Mouse (Mus musculus): ENCODE data around the gene Sipa1l3. TPM values are rescaled to one million over a fixed set of nuclear protein-coding genes. Genes with fewer than 3 reads are reported as not detected.

The Sipa1l3 gene
- polyA plus RNA-seq, 1 experiment, result 44.6 TPM

GRCm38 (mm10) chr7:29491861-29492260, 26.6 kb downstream of the Sipa1l3 start:
- Histone ChIP-seq H3K36me3 (ENCODE audit: control insufficient read depth, insufficient read depth, low read length) (no peaks in the 10 kb centered on the region), H3K4me3 (ENCODE audit: insufficient read depth, low read depth, low read length) (no peak overlapping the region), H3K27ac (ENCODE audit: insufficient read depth, low read depth, low read length) (no peak overlapping the region), H3K27me3 (replicated peaks; ENCODE audit: control insufficient read depth, insufficient read depth, low read length) (no peaks in the 10 kb centered on the region), H3K4me1 (ENCODE audit: control insufficient read depth, insufficient read depth, low read length) (peaks cover 12% of the 10 kb centered on the region; the same call in 1 of the 2 replicates)
- DNase-seq, result no peak
- TF ChIP-seq POLR2A (IDR thresholded peaks at IDR 0.05; ENCODE audit: low read depth, low read length) (no peak), CTCF (conservative IDR thresholded peaks at IDR 0.05; ENCODE audit: insufficient read depth, insufficient read length, low read depth, low read length) (no peak)
- WGBS, result 71% methylated on average over 3 of the region's 3 CpGs

- 46% methylated on average over 3 of the region's 3 CpGs for WGBS
- Histone ChIP-seq H3K4me3 (ENCODE audit: insufficient read depth, low read depth, low read length) (no peak overlapping the region), H3K4me1 (ENCODE audit: control insufficient read depth, insufficient read depth, low read length) (peaks cover 8% of the 10 kb centered on the region; the same call in 1 of the 2 replicates), H3K27me3 (replicated peaks; ENCODE audit: control insufficient read depth, insufficient read depth, low read length) (no peaks in the 10 kb centered on the region), H3K36me3 (ENCODE audit: control insufficient read depth, insufficient read depth, low read length) (no peaks in the 10 kb centered on the region), H3K27ac (ENCODE audit: insufficient read depth, low read depth, low read length) (no peak overlapping the region)
- TF ChIP-seq CTCF (conservative IDR thresholded peaks at IDR 0.05; ENCODE audit: insufficient read depth, insufficient read length, low read depth, low read length), result no peak
- no peak for DNase-seq
Measured at GRCm38 (mm10) chr7:29491471-29491755, 27.0 kb downstream of the Sipa1l3 start.

GRCm38 (mm10) chr7:29490704-29491470, 27.6 kb downstream of the Sipa1l3 start:
- no peak for DNase-seq

GRCm38 (mm10) chr7:29489851-29490250, 28.6 kb downstream of the Sipa1l3 start:
- Histone ChIP-seq H3K36me3 (ENCODE audit: control insufficient read depth, insufficient read depth, low read length) (no peaks in the 10 kb centered on the region), H3K27ac (ENCODE audit: insufficient read depth, low read depth, low read length) (peak overlapping the region; percentile 26; the same call in 1 of the 2 replicates), H3K4me1 (ENCODE audit: control insufficient read depth, insufficient read depth, low read length) (0 out of 2 replicates have a peak, but pooled peaks cover 3% of the 10 kb centered on the region), H3K4me3 (ENCODE audit: insufficient read depth, low read depth, low read length) (no peak overlapping the region), H3K27me3 (replicated peaks; ENCODE audit: control insufficient read depth, insufficient read depth, low read length) (no peaks in the 10 kb centered on the region)
- TF ChIP-seq CTCF (conservative IDR thresholded peaks at IDR 0.05; ENCODE audit: insufficient read depth, insufficient read length, low read depth, low read length), result no peak
- TF ChIP-seq POLR2A (IDR thresholded peaks at IDR 0.05; ENCODE audit: low read depth, low read length), result no peak
- no peak for DNase-seq
- 60% methylated on average over 7 of the region's 7 CpGs for WGBS

More at GRCm38 (mm10) chr7:29490704-29491470, 27.6 kb downstream of the Sipa1l3 start:
- no peak overlapping the region for H3K27ac ChIP-seq (ENCODE audit: insufficient read depth, low read depth, low read length)
- no peaks in the 10 kb centered on the region for H3K27me3 ChIP-seq (replicated peaks; ENCODE audit: control insufficient read depth, insufficient read depth, low read length)
- H3K4me1 ChIP-seq (ENCODE audit: control insufficient read depth, insufficient read depth, low read length), result 0 out of 2 replicates have a peak, but pooled peaks cover 3% of the 10 kb centered on the region
- no peak overlapping the region for H3K4me3 ChIP-seq (ENCODE audit: insufficient read depth, low read depth, low read length)
- TF ChIP-seq CTCF (conservative IDR thresholded peaks at IDR 0.05; ENCODE audit: insufficient read depth, insufficient read length, low read depth, low read length), result no peak
- no peak for TF ChIP-seq POLR2A (IDR thresholded peaks at IDR 0.05; ENCODE audit: low read depth, low read length)
- WGBS, result 74% methylated on average over 8 of the region's 8 CpGs
- H3K36me3 ChIP-seq (ENCODE audit: control insufficient read depth, insufficient read depth, low read length), result no peaks in the 10 kb centered on the region

- H3K27me3 ChIP-seq (replicated peaks; ENCODE audit: control insufficient read depth, insufficient read depth, low read length), result no peaks in the 10 kb centered on the region
- H3K36me3 ChIP-seq (ENCODE audit: control insufficient read depth, insufficient read depth, low read length), result no peaks in the 10 kb centered on the region
- H3K4me1 ChIP-seq (ENCODE audit: control insufficient read depth, insufficient read depth, low read length), result 0 out of 2 replicates have a peak, but pooled peaks cover 3% of the 10 kb centered on the region
- no peak overlapping the region for H3K4me3 ChIP-seq (ENCODE audit: insufficient read depth, low read depth, low read length)
- no peak for TF ChIP-seq CTCF (conservative IDR thresholded peaks at IDR 0.05; ENCODE audit: insufficient read depth, insufficient read length, low read depth, low read length)
- TF ChIP-seq POLR2A (IDR thresholded peaks at IDR 0.05; ENCODE audit: low read depth, low read length), result no peak
- no peak for DNase-seq
- WGBS, result 33% methylated on average over 3 of the region's 3 CpGs
- H3K27ac ChIP-seq (ENCODE audit: insufficient read depth, low read depth, low read length), result no peak overlapping the region
Measured at GRCm38 (mm10) chr7:29489364-29489763, 29.1 kb downstream of the Sipa1l3 start.

- WGBS, result 78% methylated on average over 3 of the region's 3 CpGs
- H3K36me3 ChIP-seq (ENCODE audit: control insufficient read depth, insufficient read depth, low read length), result no peaks in the 10 kb centered on the region
- no peak overlapping the region for H3K4me3 ChIP-seq (ENCODE audit: insufficient read depth, low read depth, low read length)
- 0 out of 2 replicates have a peak, but pooled peaks cover 3% of the 10 kb centered on the region for H3K4me1 ChIP-seq (ENCODE audit: control insufficient read depth, insufficient read depth, low read length)
- no peak for DNase-seq
- no peak for TF ChIP-seq POLR2A (IDR thresholded peaks at IDR 0.05; ENCODE audit: low read depth, low read length)
- TF ChIP-seq CTCF (conservative IDR thresholded peaks at IDR 0.05; ENCODE audit: insufficient read depth, insufficient read length, low read depth, low read length), result no peak
- no peak overlapping the region for H3K27ac ChIP-seq (ENCODE audit: insufficient read depth, low read depth, low read length)
- H3K27me3 ChIP-seq (replicated peaks; ENCODE audit: control insufficient read depth, insufficient read depth, low read length), result no peaks in the 10 kb centered on the region
Measured at GRCm38 (mm10) chr7:29486753-29487152, 31.7 kb downstream of the Sipa1l3 start.

- no peak overlapping the region for H3K27ac ChIP-seq (ENCODE audit: insufficient read depth, low read depth, low read length)
- peaks cover 2% of the 10 kb centered on the region for H3K4me1 ChIP-seq (ENCODE audit: control insufficient read depth, insufficient read depth, low read length)
- TF ChIP-seq CTCF (conservative IDR thresholded peaks at IDR 0.05; ENCODE audit: insufficient read depth, insufficient read length, low read depth, low read length) (no peak), POLR2A (IDR thresholded peaks at IDR 0.05; ENCODE audit: low read depth, low read length) (no peak)
- DNase-seq, result no peak
- H3K36me3 ChIP-seq (ENCODE audit: control insufficient read depth, insufficient read depth, low read length), result no peaks in the 10 kb centered on the region
- no peaks in the 10 kb centered on the region for H3K27me3 ChIP-seq (replicated peaks; ENCODE audit: control insufficient read depth, insufficient read depth, low read length)
- H3K4me3 ChIP-seq (ENCODE audit: insufficient read depth, low read depth, low read length), result no peak overlapping the region
- WGBS, result 62% methylated on average over 2 of the region's 2 CpGs
Measured at GRCm38 (mm10) chr7:29485721-29486120, 32.7 kb downstream of the Sipa1l3 start.

All from kidney, adult 2 months (tissue).